Mouse (Mus musculus): ENCODE results near the gene Cckar.

- no peak for TF ChIP-seq ZNF384 (IDR thresholded peaks at IDR 0.05; ENCODE audit: low read depth, low read length)
- TF ChIP-seq ZC3H11A (IDR thresholded peaks at IDR 0.05; ENCODE audit: borderline replicate concordance, low read depth, low read length), result no peak
- TF ChIP-seq MAFK (IDR thresholded peaks at IDR 0.05; ENCODE audit: insufficient read depth, low read depth, low read length), result no peak
Observed at GRCm38 (mm10) chr5:53676671-53677070, 30.8 kb downstream of the Cckar start.

Data from ES-E14 (cell line).